Mouse (Mus musculus) neural tube, embryonic 14.5 days (tissue): ENCODE measurements around the gene Ferd3l. TPM values are rescaled to one million over a fixed set of nuclear protein-coding genes. Genes with fewer than 3 reads are reported as not detected.

ENCODE experiments used
- ATAC-seq: fragments of 200-750 bp; cut with Nextera tagmentation; 2 replicates; pipeline ENCODE4 v1.8.0; 2017; ENCODE audit warnings: low read depth, mild to moderate bottlenecking, moderate TSS enrichment, moderate library complexity
- H3K27ac ChIP-seq: fragments of 300-500 bp; sonication (generic); 2 replicates; pipeline ENCODE4 v1.5.1; 2014; ENCODE audit warnings: low read depth, mild to moderate bottlenecking, control low read depth, low read length, moderate library complexity, mixed read lengths
- H3K27me3 ChIP-seq: fragments of 300-500 bp; sonication (generic); 2 replicates; pipeline ENCODE4 v1.6.1; 2014; ENCODE audit warnings: low read length; ENCODE audit not compliant: control insufficient read depth, insufficient read depth
- H3K36me3 ChIP-seq: fragments of 300-500 bp; sonication (generic); 2 replicates; pipeline ENCODE4 v1.6.1; 2014; ENCODE audit warnings: low read length, mixed read lengths; ENCODE audit not compliant: control insufficient read depth, insufficient read depth
- H3K4me1 ChIP-seq: fragments of 300-500 bp; sonication (generic); 2 replicates; pipeline ENCODE4 v1.6.1; 2014; ENCODE audit warnings: low read length; ENCODE audit not compliant: control insufficient read depth, insufficient read depth
- H3K4me2 ChIP-seq: fragments of 300-500 bp; sonication (generic); 2 replicates; pipeline ENCODE4 v1.6.1; 2014; ENCODE audit warnings: mild to moderate bottlenecking, low read depth, low read length, control low read depth
- H3K4me3 ChIP-seq: fragments of 300-500 bp; sonication (generic); 2 replicates; pipeline ENCODE4 v1.5.1; 2014; ENCODE audit warnings: low read depth, low read length, control low read depth, mixed read lengths
- H3K9ac ChIP-seq: fragments of 300-500 bp; sonication (generic); replicated peaks from 2 replicates; pipeline ENCODE4 v1.6.1; 2014; ENCODE audit warnings: low read depth, mild to moderate bottlenecking, control low read depth, low read length, mixed read lengths
- H3K9me3 ChIP-seq: fragments of 300-500 bp; sonication (generic); 2 replicates; pipeline ENCODE4 v1.6.1; 2016; ENCODE audit warnings: low read length; ENCODE audit not compliant: control insufficient read depth
- WGBS: fragments of 180-500 bp; shearing (Covaris S2); extraction: QIAGEN DNeasy Blood & Tissue Kit; methylation state at CpG from one replicate; pipeline ENCODE4 v1.1.7; 2014; 5-methylcytosine and 5-hydroxymethylcytosine counted together
- polyA plus RNA-seq: library from polyadenylated mRNA; unstranded; fragments of >200 nt; fragmentation: Nextera tagmentation; extraction: Ambion mirVana; gene quantifications from 2 replicates; pipeline ENCODE4 v1.2.1, GENCODE M21; 2014

The Ferd3l gene
- 0.31 and 0.79 TPM in 2 replicates for polyA plus RNA-seq

DNA sequence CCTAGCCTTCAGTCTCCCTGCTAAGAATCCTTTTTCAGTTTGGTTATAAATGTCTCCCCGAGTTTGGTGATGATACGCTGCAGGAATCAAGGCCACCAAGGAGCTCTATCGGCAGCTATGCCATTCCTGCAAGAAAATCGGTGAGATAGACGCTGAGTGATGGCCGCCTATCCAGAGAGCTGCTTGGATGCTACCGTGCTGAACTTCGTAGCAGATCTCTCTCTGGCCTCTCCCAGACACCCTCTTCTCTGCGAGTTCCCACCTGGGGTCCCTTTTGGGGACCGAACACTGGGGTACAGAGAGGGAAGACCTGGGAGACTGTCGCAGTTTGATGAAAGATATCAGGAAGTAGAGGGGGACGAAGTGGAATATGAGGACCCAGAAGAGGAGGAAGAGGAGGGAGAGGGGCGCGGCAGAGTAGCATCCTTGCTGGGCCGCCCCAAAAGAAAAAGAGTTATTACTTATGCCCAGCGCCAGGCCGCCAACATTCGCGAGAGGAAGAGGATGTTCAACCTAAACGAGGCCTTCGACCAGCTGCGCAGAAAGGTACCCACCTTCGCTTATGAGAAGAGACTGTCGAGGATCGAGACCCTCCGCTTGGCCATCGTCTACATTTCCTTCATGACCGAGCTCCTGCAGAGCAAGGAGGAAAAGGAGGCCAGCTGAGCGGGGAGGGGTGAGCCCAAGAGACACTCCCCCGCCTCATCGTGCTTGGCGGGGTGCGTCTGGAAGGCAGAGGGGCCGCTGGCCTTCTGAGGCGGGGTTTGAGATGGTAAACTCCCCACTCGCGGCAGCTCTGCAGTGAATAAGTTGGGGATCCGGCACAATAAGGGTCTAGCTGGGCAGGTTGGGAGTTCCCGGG, at the start of gene Ferd3l:
Gene Ferd3l (plus strand): TSS at position 95 of the 862 bp plus-strand sequence.
- H3K9ac ChIP-seq = no peak within 1 kb of the TSS
- peak within 1 kb of the TSS; percentile 43 for H3K4me2 ChIP-seq
- no peaks in the 10 kb centered on the region for H3K9me3 ChIP-seq
- peak; percentile 44; the same call in 1 of the 2 replicates for ATAC-seq
- peak within 1 kb of the TSS; percentile 26 for H3K4me3 ChIP-seq
- peaks cover 19% of the 10 kb centered on the region for H3K27me3 ChIP-seq
- no peak within 1 kb of the TSS for H3K27ac ChIP-seq
- no peaks in the 10 kb centered on the region for H3K36me3 ChIP-seq
- peaks cover 6% of the 10 kb centered on the region; the same call in 1 of the 2 replicates for H3K4me1 ChIP-seq
- WGBS = 1% methylated on average over 39 of the region's 39 CpGs

DNA sequence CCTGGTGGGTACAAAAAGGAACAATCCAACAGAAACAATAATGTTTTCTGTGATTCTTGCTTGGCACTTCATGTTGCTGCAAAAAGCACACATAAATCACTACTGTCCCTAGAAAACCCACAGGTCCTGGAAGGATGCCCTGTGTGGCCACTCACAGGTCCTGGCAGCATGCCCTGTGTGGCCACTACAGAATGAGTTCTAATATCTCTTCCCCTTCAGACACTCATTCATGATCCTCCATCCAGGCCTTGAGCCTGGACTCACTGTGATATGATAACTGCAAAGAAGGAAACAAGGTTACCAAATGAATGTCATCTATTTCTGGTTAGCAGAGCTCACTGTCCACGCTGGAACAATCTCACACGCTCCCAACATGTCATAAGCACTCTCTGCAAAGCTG, 34.3 kb upstream of the Ferd3l start:
- Histone ChIP-seq H3K36me3 (no peaks in the 10 kb centered on the region), H3K4me3 (no peak overlapping the region), H3K4me1 (no peaks in the 10 kb centered on the region), H3K27ac (no peak overlapping the region), H3K9me3 (no peaks in the 10 kb centered on the region), H3K9ac (no peak overlapping the region), H3K27me3 (no peaks in the 10 kb centered on the region), H3K4me2 (no peak overlapping the region)
- no peak for ATAC-seq
- 88% methylated on average over 2 of the region's 2 CpGs for WGBS

DNA sequence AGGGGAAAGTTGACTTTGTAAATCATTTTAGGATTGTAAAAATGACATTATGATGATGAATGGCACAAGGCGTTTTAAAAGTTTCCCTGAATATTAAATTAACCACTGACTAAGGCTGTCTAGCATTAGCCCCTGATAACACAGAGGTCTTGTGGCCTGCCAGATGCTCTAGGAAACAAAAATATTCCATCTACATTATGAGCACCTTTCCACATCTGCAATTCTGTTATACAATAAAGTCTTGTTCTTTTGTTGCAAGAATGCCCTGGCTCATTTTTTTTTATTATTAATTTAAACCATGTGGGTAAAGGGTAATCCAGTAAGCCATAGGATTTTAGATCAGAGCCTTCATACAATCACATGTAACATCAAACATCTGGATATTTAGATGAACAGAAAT, 33.6 kb upstream of the Ferd3l start:
- Histone ChIP-seq H3K27ac (no peak overlapping the region), H3K36me3 (no peaks in the 10 kb centered on the region), H3K27me3 (no peaks in the 10 kb centered on the region), H3K4me3 (no peak overlapping the region), H3K4me1 (no peaks in the 10 kb centered on the region), H3K9me3 (no peaks in the 10 kb centered on the region), H3K9ac (no peak overlapping the region), H3K4me2 (no peak overlapping the region)
- ATAC-seq = no peak
- 78% methylated on average over 1 of the region's 1 CpGs for WGBS

DNA sequence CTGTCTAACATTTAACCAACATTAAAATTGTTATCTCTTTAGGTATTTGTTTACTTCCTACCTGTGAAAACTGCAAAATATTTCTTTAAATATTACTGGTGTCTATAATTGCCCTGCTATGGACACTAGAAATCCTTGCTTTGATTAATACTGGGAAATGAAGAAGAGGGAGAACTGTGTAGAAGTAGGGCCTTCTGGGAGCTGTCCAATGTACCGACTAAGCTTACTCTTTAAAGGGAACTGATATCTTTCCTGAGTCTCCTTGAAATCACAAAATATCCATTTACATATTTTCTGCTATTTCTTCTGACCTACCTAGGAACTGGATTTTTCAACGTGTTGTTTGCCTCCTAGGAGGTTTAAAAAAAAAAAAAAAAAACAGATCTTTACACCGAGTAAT, 1.5 kb upstream of the Ferd3l start:
- Histone ChIP-seq H3K9ac (no peak overlapping the region), H3K36me3 (no peaks in the 10 kb centered on the region), H3K4me2 (no peak overlapping the region), H3K27me3 (peaks cover 19% of the 10 kb centered on the region), H3K9me3 (no peaks in the 10 kb centered on the region), H3K4me3 (no peak overlapping the region), H3K4me1 (peaks cover 6% of the 10 kb centered on the region; the same call in 1 of the 2 replicates), H3K27ac (no peak overlapping the region)
- WGBS = 9% methylated on average over 3 of the region's 3 CpGs
- ATAC-seq = no peak

DNA sequence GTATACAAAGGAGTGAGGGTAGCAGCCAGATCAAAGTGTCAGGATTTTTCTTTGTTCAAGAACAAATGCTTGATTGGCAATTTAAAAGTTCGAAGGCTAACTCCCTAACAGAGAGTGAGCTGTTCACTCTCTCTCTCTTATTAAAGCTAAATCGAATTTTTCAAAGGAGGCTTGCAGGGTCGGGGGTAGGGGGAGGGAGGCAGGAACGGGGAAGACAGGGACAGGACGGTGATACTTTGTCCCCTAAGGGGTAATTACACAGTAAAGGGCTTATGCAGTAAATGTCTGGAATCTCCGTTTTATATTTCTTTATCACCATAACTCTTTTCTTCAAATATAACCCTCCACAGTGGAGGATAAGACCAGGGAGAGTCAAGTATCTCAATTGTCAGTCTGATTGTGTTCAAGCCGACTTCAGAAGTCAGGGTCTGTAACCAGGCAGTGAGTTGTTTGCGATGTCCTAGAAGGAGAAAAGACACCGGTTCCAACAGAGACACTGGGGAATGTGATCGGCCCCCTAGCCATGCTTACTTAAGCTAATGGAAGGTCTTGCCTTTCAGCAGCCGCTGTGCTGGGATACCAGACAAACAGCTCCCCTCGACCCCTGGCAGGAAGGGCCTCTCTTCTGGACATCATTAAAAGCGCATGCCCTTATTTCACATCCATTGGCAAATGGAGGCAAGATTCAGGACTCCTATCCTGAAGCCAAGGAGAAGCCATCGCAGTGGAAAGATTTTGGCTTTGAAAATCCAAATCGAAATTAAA, 709 bp upstream of the Ferd3l start:
- H3K4me2 ChIP-seq = peak overlapping the region; percentile 43
- peaks cover 6% of the 10 kb centered on the region; the same call in 1 of the 2 replicates for H3K4me1 ChIP-seq
- H3K9me3 ChIP-seq = no peaks in the 10 kb centered on the region
- ATAC-seq = peak; percentile 56
- H3K36me3 ChIP-seq = no peaks in the 10 kb centered on the region
- no peak overlapping the region for H3K9ac ChIP-seq
- no peak overlapping the region; the same call in 1 of the 2 replicates for H3K4me3 ChIP-seq
- H3K27ac ChIP-seq = no peak overlapping the region
- peaks cover 19% of the 10 kb centered on the region for H3K27me3 ChIP-seq
- under 1% methylated on average over 15 of the region's 15 CpGs for WGBS

DNA sequence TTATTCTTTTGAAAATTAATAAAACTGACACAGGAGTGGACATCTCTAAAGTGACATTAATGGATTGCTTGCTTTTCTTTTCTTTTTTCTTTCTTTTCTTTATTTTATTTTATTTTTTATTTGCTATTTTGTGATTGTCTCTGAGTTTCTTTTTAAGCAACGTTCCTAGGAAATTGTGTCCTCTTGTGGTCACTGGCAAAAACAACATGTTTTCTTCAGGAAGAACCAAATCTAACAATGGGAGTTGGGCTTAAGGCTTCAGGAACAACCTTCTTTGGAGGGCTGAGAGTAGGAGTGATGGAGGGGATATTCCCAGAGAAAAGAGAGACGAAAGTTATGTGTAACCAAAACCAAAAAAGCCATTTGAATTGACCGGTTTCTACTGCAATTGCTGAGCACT, 24.6 kb downstream of the Ferd3l start:
- H3K4me1 ChIP-seq = peaks cover 2% of the 10 kb centered on the region; the same call in 1 of the 2 replicates
- WGBS = 3% methylated on average over 3 of the region's 3 CpGs
- no peak overlapping the region for H3K4me3 ChIP-seq
- no peaks in the 10 kb centered on the region for H3K36me3 ChIP-seq
- H3K27me3 ChIP-seq = peaks cover 20% of the 10 kb centered on the region
- no peak for ATAC-seq
- no peak overlapping the region for H3K9ac ChIP-seq
- no peak overlapping the region for H3K27ac ChIP-seq
- H3K9me3 ChIP-seq = no peaks in the 10 kb centered on the region
- no peak overlapping the region for H3K4me2 ChIP-seq

DNA sequence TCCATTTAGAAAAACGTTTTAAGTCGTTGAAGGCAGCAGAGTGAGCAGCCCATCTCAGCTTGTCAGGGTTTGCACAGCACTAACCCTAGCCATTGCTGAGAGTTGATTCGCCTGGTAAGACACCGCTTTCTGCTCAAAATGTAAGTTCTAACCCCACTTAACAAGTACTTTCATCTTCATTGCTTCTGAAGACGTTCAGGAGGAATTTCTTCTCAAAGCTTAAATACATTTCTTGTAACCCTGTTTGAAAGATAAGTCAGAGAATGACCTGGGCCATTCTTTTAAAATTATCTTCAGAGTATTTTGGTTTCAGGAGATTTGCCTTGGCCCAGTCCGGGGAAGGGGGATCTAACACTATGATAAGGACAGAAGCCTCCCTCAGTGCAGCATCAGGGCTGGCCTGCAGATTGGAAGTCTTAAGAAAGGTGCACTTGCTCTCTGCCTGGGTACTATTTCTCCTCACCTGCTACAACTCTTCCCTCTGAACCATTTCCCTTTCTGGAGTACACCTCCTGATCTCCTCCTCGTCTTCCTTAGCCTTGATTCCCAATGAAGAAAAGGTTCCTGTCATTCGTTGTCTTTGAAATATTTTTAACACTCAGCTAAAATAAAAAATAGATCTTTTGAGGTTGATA, 26.8 kb downstream of the Ferd3l start:
- Histone ChIP-seq H3K27ac (no peak overlapping the region), H3K36me3 (no peaks in the 10 kb centered on the region), H3K9me3 (no peaks in the 10 kb centered on the region), H3K9ac (no peak overlapping the region), H3K4me3 (no peak overlapping the region), H3K4me2 (no peak overlapping the region), H3K4me1 (peaks cover 7% of the 10 kb centered on the region; the same call in 1 of the 2 replicates), H3K27me3 (peaks cover 37% of the 10 kb centered on the region)
- no peak for ATAC-seq
- WGBS = 8% methylated on average over 8 of the region's 8 CpGs

DNA sequence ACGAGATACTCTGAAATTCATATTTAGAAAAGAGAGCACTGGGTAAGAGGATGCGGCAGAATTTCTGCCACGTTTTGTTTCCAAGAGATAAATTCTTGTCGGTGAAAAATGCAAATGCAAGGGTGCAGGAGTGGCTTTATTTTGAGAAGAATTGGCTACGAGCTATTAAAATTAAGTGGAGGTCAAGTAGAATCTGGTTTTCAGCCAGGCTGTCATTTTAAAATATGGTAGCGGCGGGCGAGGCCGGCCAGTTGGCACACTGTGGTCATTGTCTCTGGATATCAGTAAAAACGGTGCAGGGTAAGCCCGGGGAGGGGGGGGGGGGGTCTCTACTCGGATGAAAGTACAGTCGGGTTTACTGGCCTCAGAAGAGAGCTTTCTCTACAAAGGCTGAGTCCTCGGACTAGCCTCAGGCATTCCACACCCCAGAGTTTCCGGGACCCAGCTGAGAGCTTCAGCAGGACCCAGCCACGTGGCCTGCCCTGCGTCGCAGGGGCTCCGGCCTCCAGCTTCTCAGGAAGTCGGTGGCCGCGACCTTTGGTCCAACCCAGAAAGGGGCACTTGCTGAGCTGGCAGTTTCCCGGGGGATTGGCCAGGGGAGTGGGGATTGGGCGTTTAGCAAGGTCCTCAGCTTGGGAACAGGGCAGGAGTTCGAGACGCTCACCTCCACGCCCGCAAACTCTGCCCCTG, 27.5 kb downstream of the Ferd3l start:
- H3K27me3 ChIP-seq = peaks cover 41% of the 10 kb centered on the region
- WGBS = 1% methylated on average over 28 of the region's 28 CpGs
- no peak overlapping the region for H3K9ac ChIP-seq
- H3K4me3 ChIP-seq = no peak overlapping the region
- no peak overlapping the region for H3K27ac ChIP-seq
- no peaks in the 10 kb centered on the region for H3K36me3 ChIP-seq
- ATAC-seq = peak; percentile 29; the same call in 1 of the 2 replicates
- H3K4me1 ChIP-seq = peaks cover 7% of the 10 kb centered on the region; the same call in 1 of the 2 replicates
- no peaks in the 10 kb centered on the region for H3K9me3 ChIP-seq
- no peak overlapping the region for H3K4me2 ChIP-seq
